Mouse (Mus musculus) olfactory bulb, adult 2 months (tissue): Measurements from ENCODE around the gene Tubgcp5.

ENCODE experiments used
- CTCF ChIP-seq: fragments of 200-500 bp; IDR thresholded peaks from 2 replicates; pipeline ENCODE4 v1.5.1; 2012; ENCODE audit warnings: low read depth, mild to moderate bottlenecking, low read length, moderate library complexity; ENCODE audit not compliant: insufficient read depth
- POLR2A ChIP-seq: fragments of 200-500 bp; IDR thresholded peaks from 2 replicates; pipeline ENCODE4 v1.6.1; 2012; ENCODE audit warnings: mild to moderate bottlenecking, low read depth, low read length, moderate library complexity; ENCODE audit not compliant: insufficient read depth

GRCm38 (mm10) chr7:55868247-55868646, 74.3 kb downstream of the Tubgcp5 start:
- no peak for TF ChIP-seq POLR2A
- TF ChIP-seq CTCF, result no peak
